Mouse (Mus musculus) ES-CJ7 (cell line): ENCODE measurements around the gene Gm6526.
"Not testable (repeated sequence)": the region's sequence is repeated elsewhere in the genome, so short reads cannot be mapped to it uniquely, and the experiment has no call there.

Experiments
- DNase-seq: peaks from one replicate; pipeline ENCODE4 v3.0.0; 2011; ENCODE audit warnings: low read depth, low spot score

Gene Gm6526

GRCm38 (mm10) chr14:43747566-43747965 lies at the start of gene Gm6526:
Gene Gm6526, plus strand, starts transcription at chr14:43747866.
- DNase-seq, result not testable (repeated sequence)

- not testable (repeated sequence) for DNase-seq
Measured at GRCm38 (mm10) chr14:43727385-43727784, 20.3 kb upstream of the Gm6526 start, which contains the start of gene Gm16506. Gene Gm16506, minus strand, starts transcription at chr14:43727485.

- not testable (repeated sequence) for DNase-seq
Measured at GRCm38 (mm10) chr14:43784645-43785044, 37.0 kb downstream of the Gm6526 start, which contains the start of gene Gm8180. Gene Gm8180, minus strand, starts transcription at chr14:43784745.

GRCm38 (mm10) chr14:43793811-43794210 lies 46.1 kb downstream of the Gm6526 start:
- DNase-seq, result not testable (repeated sequence)

GRCm38 (mm10) chr14:43796069-43796904 lies 48.6 kb downstream of the Gm6526 start:
- no peak for DNase-seq

- DNase-seq, result peak; percentile 12
Measured at GRCm38 (mm10) chr14:43796905-43797470, 49.3 kb downstream of the Gm6526 start.

- DNase-seq, result not testable (repeated sequence)
Measured at GRCm38 (mm10) chr14:43804435-43804834, 56.8 kb downstream of the Gm6526 start.
